Mouse (Mus musculus): Measurements from ENCODE around the gene Txlnb.
"Not testable (repeated sequence)": the region's sequence is repeated elsewhere in the genome, so short reads cannot be mapped to it uniquely, and the experiment has no call there.

The Txlnb gene

DNA sequence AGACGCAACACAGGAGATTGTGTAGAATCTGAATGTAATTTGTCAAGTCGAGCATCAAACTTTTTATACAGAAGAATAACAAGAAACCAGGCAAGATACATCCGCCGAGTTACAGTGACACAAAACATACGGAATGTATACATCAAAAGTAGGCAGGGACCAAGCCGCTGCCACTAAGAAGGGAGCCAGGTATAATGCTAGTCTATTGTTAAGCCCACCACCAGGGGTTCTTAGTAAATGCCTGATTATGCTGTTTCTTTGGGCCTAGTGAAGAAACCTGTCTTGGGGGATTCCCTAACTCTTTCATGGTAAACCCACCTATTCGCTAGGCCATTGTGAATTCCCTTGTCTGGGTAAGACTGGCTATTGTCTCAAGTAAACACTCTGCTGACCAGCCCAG is 24.4 kb downstream of the Txlnb start:
- not testable (repeated sequence) for DNase-seq (ENCODE audit: low spot score in 2 of 2)

DNA sequence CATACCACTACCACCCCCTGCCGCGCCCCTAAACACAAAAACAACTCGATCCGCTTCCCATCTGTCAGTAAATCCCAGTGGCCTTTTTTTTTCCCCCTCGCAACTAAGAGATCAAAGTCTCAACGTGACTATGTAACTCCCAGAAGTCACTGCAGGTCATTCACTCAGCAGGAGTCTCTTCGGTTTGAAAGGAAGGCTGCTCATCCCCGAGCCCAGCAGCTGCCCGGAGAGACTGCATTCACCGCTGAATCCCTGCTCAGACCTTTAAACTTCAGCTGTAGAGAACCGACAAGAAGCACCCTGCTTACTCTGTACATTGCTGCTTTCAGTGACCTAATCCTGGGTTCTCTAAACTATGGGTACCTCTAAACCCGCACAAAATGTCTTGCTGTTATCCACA is 31.4 kb downstream of the Txlnb start:
- DNase-seq (ENCODE audit: low spot score in 2 of 2) = no peak

DNA sequence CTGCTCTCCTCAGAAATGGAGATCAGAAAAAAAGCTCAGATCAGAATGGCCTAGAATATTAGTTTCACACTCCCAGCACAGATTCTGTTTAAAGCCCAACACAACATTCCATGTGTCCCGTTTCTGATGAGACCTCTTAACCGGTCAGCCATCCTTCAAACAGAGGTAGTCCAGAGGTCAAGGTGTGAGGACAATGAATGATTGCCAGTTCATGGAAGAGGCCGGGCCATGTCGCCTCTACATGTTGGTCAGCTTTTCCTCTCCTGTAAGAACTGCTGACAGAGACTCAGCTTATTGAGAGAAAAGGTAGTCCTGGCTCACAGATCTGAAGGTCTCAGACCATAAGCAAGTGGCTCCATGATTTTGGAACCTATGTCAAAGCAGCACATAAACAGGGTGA is 33.2 kb downstream of the Txlnb start:
- DNase-seq (ENCODE audit: low spot score in 2 of 2) = no peak

DNA sequence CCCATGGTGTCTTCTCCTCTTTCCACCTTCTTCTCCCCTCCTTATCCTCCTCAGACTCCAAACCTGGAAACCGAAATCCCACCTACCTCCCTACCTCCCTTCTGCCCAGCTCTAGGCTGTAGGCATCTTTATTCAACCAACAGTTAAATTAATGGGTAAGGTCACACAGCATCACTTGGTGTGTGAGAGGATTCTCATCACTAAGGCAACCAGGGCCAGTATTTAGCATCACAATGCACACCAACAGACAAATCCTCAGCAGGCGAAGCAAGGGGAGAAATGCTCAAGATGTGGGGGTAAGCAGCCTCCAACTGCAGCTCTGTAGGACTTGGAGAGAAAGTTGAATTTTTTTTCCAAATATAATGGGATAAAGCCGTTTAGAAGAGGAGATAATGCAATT is 35.0 kb downstream of the Txlnb start:
- DNase-seq (ENCODE audit: low spot score in 2 of 2) = no peak

DNA sequence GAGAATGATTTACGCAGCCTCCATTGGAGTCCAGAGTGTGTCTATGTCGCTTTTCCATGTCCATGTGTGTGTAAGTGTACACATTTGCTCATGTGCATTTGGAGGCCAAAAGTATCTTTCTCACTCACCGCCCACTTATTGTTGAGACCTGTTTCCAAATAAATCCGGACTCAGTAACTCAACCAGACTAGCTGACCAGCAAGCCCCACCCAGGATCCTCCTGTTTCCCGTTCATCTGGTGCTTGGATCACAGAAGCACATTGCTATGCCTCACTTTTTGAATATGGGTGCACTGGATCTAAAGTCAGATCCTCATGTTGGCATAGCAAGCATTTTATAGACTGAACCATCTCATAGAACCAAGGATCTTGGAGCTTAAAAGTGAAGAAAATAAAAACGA is 39.0 kb downstream of the Txlnb start:
- DNase-seq (ENCODE audit: low spot score in 2 of 2) = peak; percentile 52 to 59

DNA sequence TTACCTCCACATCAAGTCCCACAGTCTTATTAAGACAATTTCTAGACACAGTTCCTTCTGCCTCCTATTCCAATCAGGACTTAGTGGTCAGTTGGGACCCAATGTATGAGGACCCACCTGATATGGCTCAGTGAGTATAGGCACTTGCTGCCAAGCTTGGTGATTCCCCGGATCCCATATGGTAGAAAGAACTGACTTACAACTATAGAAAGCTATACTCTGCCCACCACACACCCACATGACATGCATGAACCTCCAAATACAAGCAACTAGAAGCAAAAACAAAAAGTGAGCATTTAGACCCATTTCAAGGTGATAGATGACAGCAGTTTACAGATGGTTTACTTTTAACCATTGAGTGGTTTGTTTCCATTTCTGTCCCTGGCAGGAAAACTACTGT is 40.2 kb downstream of the Txlnb start:
- no peak for DNase-seq (ENCODE audit: low spot score in 2 of 2)

DNA sequence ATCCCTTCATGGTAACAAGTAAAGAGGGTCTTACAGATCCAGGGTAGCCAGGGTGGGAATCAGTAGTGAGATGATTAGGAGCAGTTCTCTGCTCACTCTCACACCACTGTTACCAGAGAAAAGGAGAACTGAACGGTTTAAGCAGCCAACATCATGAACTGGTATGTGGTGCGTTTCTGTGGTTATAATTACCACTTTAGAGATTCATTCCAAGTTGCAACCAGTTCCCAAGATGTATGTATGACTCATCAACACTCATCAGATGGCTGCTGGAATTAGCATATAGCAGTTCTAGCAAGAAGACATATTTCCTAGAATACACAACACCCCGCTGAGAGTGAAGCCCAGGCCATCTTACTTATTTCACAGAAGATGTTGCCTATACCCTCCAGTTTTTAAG is 46.0 kb downstream of the Txlnb start:
- DNase-seq (ENCODE audit: low spot score in 2 of 2) = no peak

DNA sequence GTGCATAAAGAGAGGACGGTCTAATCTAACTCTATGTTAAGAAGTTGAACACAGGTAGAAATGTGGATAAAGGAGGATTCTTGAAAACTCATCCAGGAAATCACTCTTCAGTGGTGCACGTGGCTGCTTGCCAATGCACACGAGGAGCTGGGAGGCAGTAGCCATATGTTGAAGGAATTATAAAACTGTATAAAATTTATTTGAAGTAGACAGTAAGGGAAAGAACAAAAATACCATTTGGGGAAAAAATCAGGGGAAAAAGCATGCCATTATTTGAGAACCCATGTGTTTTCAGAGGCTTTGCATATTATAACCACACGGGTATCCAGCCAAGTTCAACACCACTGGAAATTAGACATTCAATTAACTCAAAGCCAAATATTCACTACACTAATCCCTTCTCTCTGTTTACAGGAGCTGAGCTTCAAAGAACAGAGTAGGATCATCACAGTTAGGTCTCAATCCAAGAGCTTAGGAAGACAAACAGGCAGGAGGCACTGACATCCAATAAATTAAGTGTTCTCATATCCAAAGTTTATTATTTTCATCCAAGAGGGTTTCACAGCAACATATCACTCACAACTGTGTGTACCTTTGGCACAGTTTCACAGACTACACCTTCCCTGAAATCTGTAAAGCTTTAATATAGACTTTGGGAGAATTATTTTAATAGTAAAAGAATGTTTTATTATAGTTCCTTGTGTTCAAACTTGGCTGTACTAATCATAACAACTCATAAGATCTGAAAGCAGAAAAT is 48.9 kb downstream of the Txlnb start:
- DNase-seq (ENCODE audit: low spot score in 2 of 2) = no peak

DNA sequence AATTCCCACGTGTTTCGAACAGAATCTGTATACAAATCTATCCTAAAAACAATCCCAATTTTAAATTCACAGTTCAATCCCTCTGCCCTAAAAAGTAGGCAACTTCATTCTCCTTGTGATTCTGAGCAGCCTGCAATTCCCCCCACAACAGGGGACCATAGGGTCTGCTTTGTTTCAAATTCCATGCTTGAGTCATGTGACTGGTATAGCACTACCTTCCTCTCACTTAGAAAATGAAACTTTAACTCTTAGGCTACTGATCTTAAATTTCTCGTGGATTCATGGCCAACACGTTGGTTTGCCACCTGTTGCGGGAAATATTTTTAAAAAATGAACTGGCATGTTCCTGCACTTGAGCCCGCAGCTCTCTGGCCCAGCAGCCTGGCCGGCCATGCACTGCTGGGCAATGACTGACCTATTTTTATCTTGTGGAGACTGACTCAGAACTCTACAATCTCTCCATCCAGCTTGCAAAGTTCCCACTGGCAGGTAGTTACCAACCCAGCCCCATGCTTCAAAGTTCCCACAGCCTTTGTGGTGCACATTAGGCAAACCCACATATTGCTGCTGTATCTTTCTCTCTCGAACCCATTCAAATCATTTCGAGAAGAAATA is 61.7 kb downstream of the Txlnb start:
- DNase-seq (ENCODE audit: low spot score in 2 of 2) = no peak

DNA sequence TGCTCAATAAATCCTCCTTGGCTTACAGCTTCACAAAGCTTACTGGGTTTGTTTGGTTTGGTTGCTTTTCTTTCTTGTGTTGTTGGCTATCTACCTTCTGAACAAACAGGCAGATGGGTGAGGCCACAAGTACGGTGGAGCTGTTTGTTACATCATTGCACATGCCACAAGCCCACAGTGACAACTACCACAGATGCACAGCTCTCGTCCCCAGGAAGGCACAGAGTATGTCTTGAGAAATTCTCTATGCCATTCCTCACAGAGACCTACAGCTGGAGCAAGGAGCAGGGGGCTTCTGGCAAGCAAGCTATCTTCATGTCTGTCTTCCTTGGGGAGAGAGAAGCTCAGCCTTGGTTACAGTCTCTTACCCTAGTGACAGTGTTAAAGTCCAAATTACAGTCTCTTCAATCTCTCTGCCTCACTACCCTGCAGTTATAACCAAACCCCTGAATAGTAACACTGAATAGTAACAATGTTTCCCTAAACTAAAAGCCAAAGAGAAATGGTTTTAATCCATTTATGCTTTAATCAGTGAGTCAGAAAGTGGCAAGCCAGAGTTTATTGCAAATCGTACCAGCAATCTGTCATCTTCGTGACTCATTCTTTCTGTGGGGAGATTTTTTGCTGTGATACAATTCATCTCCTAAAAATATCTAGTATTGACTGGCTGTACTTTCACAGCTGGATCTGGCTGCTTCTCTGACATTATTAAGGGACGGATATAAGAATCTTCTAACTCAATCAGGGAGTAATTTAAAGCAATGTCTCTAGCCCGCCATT is 64.9 kb downstream of the Txlnb start:
- no peak for DNase-seq (ENCODE audit: low spot score in 2 of 2)

DNA sequence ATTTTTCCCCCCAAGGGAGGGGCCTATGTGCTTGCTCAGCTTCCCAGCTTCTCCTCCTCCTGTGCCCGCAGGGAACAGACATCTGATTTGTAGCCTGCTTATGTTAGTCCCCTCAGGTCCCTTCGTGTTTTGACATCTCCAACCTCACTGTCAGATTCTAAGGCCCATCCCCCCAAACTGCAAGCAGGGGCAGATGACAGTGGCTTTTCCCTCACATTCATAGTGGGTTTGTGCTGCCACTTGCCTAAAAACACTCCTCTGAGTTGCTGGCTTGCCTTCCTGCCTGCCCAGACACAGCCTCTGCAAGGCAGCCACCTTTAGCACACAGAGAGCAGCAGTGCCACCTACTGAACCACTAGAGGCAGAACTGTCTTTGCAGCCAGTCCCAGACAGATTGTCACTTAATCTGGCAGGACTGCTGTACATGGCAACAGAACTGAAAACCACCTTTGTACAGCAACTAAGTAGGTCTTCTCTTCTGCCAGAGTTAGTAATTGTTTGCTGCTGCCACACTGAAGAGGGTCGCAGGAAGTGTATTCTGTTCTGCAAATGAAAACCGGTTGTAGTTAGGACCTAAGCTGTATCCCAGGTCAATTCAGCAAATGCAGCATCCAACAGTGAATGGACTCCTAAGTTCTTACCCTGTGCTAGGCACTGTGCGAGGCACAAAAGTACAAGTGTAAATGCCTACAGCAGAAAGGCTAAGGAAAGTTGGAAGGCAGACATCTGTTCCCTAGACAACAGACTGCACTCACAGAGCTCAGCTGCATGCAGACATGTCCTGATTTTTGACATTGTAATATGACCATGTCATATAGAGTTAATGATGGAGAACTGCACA is 74.0 kb downstream of the Txlnb start:
- peak; percentile 46 to 71 for DNase-seq (ENCODE audit: low spot score in 2 of 2)

DNA sequence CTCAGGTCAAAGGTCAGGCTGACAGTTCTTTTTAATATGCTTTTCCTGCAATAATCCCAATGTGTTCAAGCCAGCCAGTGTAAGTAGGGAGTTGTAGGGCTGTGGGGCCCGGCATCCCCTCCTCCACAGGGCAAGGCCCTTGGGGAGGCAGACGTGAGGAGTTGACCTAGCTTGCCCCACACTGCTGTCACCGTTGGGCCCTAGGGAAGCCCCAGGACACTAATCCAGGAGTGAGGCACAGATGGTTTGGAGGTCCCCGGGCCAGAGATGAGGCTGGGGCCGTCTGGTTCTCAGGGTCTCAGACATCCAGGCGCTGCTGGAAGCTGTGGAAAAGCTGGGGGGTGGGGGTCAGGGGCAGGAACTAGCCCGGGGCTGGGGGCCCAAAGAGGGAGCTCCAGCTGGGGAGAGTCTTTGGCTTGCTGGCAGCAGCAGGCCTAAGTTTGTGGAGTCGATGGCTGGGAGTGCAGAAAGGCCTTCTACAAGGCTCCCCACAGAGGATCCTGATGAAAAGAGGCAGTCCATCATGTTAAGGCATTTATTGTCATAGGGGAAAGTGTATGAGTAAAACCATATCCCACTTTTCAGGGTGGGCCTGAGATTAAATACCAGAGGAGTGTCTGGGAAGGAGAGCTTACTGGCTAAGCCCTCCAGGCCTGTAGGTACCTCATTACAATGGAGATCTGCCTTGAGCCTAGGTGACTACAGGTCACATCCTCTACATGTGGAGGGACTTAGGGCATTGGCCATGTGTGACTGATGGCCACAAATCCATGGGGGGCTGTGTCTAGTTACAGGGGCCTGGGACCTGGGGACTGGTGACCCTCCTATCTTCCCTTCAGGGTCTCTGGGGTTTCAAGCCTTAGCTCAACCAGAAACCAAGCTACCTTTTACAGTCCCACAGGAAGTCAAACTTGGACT is 82.2 kb downstream of the Txlnb start:
- DNase-seq (ENCODE audit: low spot score in 2 of 2) = no peak

DNA sequence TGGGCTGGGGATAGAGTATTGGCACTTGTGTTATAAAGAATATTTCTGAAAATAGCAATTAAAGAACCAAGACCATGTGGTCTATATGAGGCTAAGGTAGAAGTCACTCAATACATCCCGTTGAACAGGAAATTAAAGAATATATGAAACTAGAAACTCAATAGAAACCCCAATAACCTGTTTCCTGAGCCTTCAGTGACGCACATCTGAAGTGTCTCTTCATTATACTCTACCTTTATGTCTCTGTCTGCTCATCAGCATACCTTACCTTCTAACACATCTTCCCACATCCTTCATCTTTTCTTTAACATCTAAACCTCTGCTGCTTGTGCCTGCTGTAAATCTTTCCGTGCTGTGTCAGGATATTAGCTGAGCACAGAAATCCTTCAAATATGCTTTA is 84.0 kb downstream of the Txlnb start:
- DNase-seq (ENCODE audit: low spot score in 2 of 2) = no peak

DNA sequence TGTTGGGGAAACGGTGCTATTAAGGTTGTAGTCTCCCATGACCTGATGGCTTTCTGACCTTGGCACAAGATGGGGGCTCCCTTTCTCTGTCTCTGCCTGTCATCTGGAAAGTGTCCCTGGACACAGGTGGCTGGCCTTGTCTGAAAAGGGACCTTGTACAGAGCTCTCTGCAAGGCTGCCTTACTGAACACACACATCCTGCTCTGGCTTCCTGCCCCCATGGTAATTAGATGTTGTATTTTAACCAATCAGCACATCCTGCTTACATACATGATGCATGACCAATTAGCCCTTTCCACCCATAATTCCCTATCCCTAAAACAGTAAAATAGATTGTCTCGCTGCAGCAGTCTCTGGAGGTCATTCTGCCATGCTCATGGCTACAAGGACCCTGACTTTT is 84.7 kb downstream of the Txlnb start:
- no peak for DNase-seq (ENCODE audit: low spot score in 2 of 2)
